Mouse (Mus musculus) heart, embryonic 14.5 days (tissue): ENCODE measurements around the gene Cubn. TPM values are rescaled to one million over a fixed set of nuclear protein-coding genes. Genes with fewer than 3 reads are reported as not detected.

Source experiments
- ATAC-seq: fragments of 200-750 bp; cut with Nextera tagmentation; 2 replicates; pipeline ENCODE4 v1.8.0; 2017; ENCODE audit warnings: low read depth, moderate TSS enrichment; ENCODE audit not compliant: insufficient number of reproducible peaks, insufficient read depth, low FRiP score
- H3K27ac ChIP-seq, 2 experiments: fragments of 200-500 bp in 1 of 2; fragments of 300-500 bp in 1 of 2; sonication (generic) in 1 of 2; replicated peaks in 1 of 2; 2 replicates each; pipeline ENCODE4 v1.5.1; 2012 to 2014; ENCODE audit warnings: low read depth in 2 of 2, low read length in 2 of 2, control low read depth in 1 of 2, mild to moderate bottlenecking in 1 of 2, mixed read lengths in 1 of 2; ENCODE audit not compliant: control insufficient read depth in 1 of 2, insufficient read depth in 1 of 2
- H3K27me3 ChIP-seq: fragments of 300-500 bp; sonication (generic); 2 replicates; pipeline ENCODE4 v1.6.1; 2014; ENCODE audit warnings: mild to moderate bottlenecking, low read length, control low read depth; ENCODE audit not compliant: control insufficient read depth, insufficient read depth
- H3K36me3 ChIP-seq: fragments of 300-500 bp; sonication (generic); 2 replicates; pipeline ENCODE4 v1.6.1; 2014; ENCODE audit warnings: mild to moderate bottlenecking, control low read depth, low read length, mixed read lengths; ENCODE audit not compliant: control insufficient read depth, insufficient read depth
- H3K4me1 ChIP-seq, 2 experiments: fragments of 200-500 bp in 1 of 2; fragments of 300-500 bp in 1 of 2; sonication (generic) in 1 of 2; 2 replicates each; pipeline ENCODE4 v1.6.1; 2012 to 2014; ENCODE audit warnings: low read length in 2 of 2, control low read depth in 1 of 2, mixed read lengths in 1 of 2; ENCODE audit not compliant: control insufficient read depth in 2 of 2, insufficient read depth in 2 of 2
- H3K4me2 ChIP-seq: fragments of 300-500 bp; sonication (generic); 2 replicates; pipeline ENCODE4 v1.6.1; 2014; ENCODE audit warnings: mild to moderate bottlenecking, low read length
- H3K4me3 ChIP-seq, 2 experiments: fragments of 200-500 bp in 1 of 2; fragments of 300-500 bp in 1 of 2; sonication (generic) in 1 of 2; 2 replicates each; pipeline ENCODE4 v1.5.1; 2012 to 2014; ENCODE audit warnings: low read length in 2 of 2, mild to moderate bottlenecking in 2 of 2, control low read depth in 1 of 2, low read depth in 1 of 2, moderate library complexity in 1 of 2; ENCODE audit not compliant: control insufficient read depth in 1 of 2, insufficient read depth in 1 of 2
- H3K9ac ChIP-seq: fragments of 300-500 bp; sonication (generic); 2 replicates; pipeline ENCODE4 v1.6.1; 2014; ENCODE audit warnings: mild to moderate bottlenecking, low read length
- H3K9me3 ChIP-seq: fragments of 300-500 bp; sonication (generic); 2 replicates; pipeline ENCODE4 v1.6.1; 2016; ENCODE audit warnings: low read length, control low read depth; ENCODE audit not compliant: control insufficient read depth
- WGBS: fragments of 180-500 bp; shearing (Covaris S2); extraction: QIAGEN DNeasy Blood & Tissue Kit; methylation state at CpG from one replicate; pipeline ENCODE4 v1.1.7; 2014; 5-methylcytosine and 5-hydroxymethylcytosine counted together
- polyA plus RNA-seq: library from polyadenylated mRNA; unstranded; fragments of >200 nt; fragmentation: Nextera tagmentation; extraction: Ambion mirVana; gene quantifications from 2 replicates; pipeline ENCODE4 v1.2.1, GENCODE M21; 2014

The Cubn gene
- polyA plus RNA-seq, 1 experiment from 2014 or later = 0.50 TPM

GRCm38 (mm10) chr2:13407272-13407671 is 84.3 kb downstream of the Cubn start:
- no peaks in the 10 kb centered on the region for H3K36me3 ChIP-seq
- no peaks in the 10 kb centered on the region for H3K9me3 ChIP-seq
- no peak overlapping the region for H3K4me3 ChIP-seq
- no peak overlapping the region for H3K9ac ChIP-seq
- no peak overlapping the region for H3K4me2 ChIP-seq
- no peaks in the 10 kb centered on the region for H3K27me3 ChIP-seq
- peaks cover 6 to 7% of the 10 kb centered on the region in 2 experiments; a peak in 3 of 4 replicates for H3K4me1 ChIP-seq
- peak overlapping the region in 1 of 2 experiments; percentile 51; a peak in 2 of 4 replicates for H3K27ac ChIP-seq
- 51% methylated on average over 5 of the region's 5 CpGs for WGBS
- no peak for ATAC-seq

- Histone ChIP-seq H3K4me3 (no peak overlapping the region), H3K4me1 (peaks cover 3 to 7% of the 10 kb centered on the region in 2 experiments; a peak in 3 of 4 replicates), H3K9me3 (no peaks in the 10 kb centered on the region), H3K9ac (no peak overlapping the region), H3K36me3 (no peaks in the 10 kb centered on the region), H3K27me3 (no peaks in the 10 kb centered on the region), H3K4me2 (no peak overlapping the region), H3K27ac (peak overlapping the region in 1 of 2 experiments; percentile 45; a peak in 2 of 4 replicates)
- no peak for ATAC-seq
- 57% methylated on average over 5 of the region's 5 CpGs for WGBS
Measured at GRCm38 (mm10) chr2:13404986-13405678, 86.5 kb downstream of the Cubn start.

- 88% methylated on average over 6 of the region's 6 CpGs for WGBS
- H3K9me3 ChIP-seq = no peaks in the 10 kb centered on the region
- no peak overlapping the region for H3K9ac ChIP-seq
- no peak overlapping the region for H3K4me3 ChIP-seq
- no peak overlapping the region for H3K4me2 ChIP-seq
- ATAC-seq = no peak
- no peak overlapping the region for H3K27ac ChIP-seq
- H3K4me1 ChIP-seq = peaks cover 11 to 12% of the 10 kb centered on the region in 2 experiments; a peak in 3 of 4 replicates
- no peaks in the 10 kb centered on the region for H3K27me3 ChIP-seq
- H3K36me3 ChIP-seq = no peaks in the 10 kb centered on the region
Measured at GRCm38 (mm10) chr2:13400831-13401230, 90.8 kb downstream of the Cubn start.

GRCm38 (mm10) chr2:13399480-13400072 is 92.0 kb downstream of the Cubn start:
- Histone ChIP-seq H3K4me1 (peaks cover 11 to 12% of the 10 kb centered on the region in 2 experiments; a peak in 3 of 4 replicates), H3K9me3 (no peaks in the 10 kb centered on the region), H3K27me3 (no peaks in the 10 kb centered on the region), H3K9ac (no peak overlapping the region), H3K36me3 (no peaks in the 10 kb centered on the region), H3K4me3 (no peak overlapping the region), H3K4me2 (no peak overlapping the region), H3K27ac (peak overlapping the region; percentile 39 to 74)
- 51% methylated on average over 5 of the region's 5 CpGs for WGBS
- ATAC-seq = no peak

GRCm38 (mm10) chr2:13398955-13399354 is 92.7 kb downstream of the Cubn start:
- peak; percentile 80 for ATAC-seq
- Histone ChIP-seq H3K27ac (peak overlapping the region; percentile 39 to 74), H3K4me3 (no peak overlapping the region), H3K36me3 (no peaks in the 10 kb centered on the region), H3K27me3 (no peaks in the 10 kb centered on the region), H3K4me1 (peaks cover 11 to 12% of the 10 kb centered on the region in 2 experiments; a peak in 3 of 4 replicates), H3K9ac (no peak overlapping the region), H3K4me2 (no peak overlapping the region), H3K9me3 (no peaks in the 10 kb centered on the region)
- 4% methylated on average over 2 of the region's 2 CpGs for WGBS

- H3K4me1 ChIP-seq = peaks cover 11 to 12% of the 10 kb centered on the region in 2 experiments; a peak in 3 of 4 replicates
- no peak overlapping the region for H3K4me2 ChIP-seq
- no peak for ATAC-seq
- H3K36me3 ChIP-seq = no peaks in the 10 kb centered on the region
- H3K4me3 ChIP-seq = no peak overlapping the region
- WGBS = 56% methylated on average over 4 of the region's 4 CpGs
- H3K27me3 ChIP-seq = no peaks in the 10 kb centered on the region
- peak overlapping the region; percentile 17; the same call in 1 of the 2 replicates for H3K9ac ChIP-seq
- no peaks in the 10 kb centered on the region for H3K9me3 ChIP-seq
- peak overlapping the region; percentile 39 to 62 for H3K27ac ChIP-seq
Measured at GRCm38 (mm10) chr2:13398551-13398950, 93.1 kb downstream of the Cubn start.

- Histone ChIP-seq H3K4me2 (no peak overlapping the region), H3K9ac (no peak overlapping the region), H3K9me3 (no peaks in the 10 kb centered on the region), H3K27ac (peak overlapping the region; percentile 63 to 64), H3K27me3 (no peaks in the 10 kb centered on the region), H3K36me3 (no peaks in the 10 kb centered on the region), H3K4me1 (peaks cover 11 to 25% of the 10 kb centered on the region in 2 experiments), H3K4me3 (no peak overlapping the region)
- WGBS = 44% methylated on average over 3 of the region's 3 CpGs
- ATAC-seq = no peak
Measured at GRCm38 (mm10) chr2:13396124-13396540, 95.5 kb downstream of the Cubn start.
